Mouse (Mus musculus) small intestine, adult 2 months (tissue): ENCODE data around the gene Hnrnpab. TPM values are rescaled to one million over a fixed set of nuclear protein-coding genes. Genes with fewer than 3 reads are reported as not detected.

Experiments
- H3K27ac ChIP-seq: fragments of 200-500 bp; 2 replicates; pipeline ENCODE4 v1.5.1; 2012; ENCODE audit warnings: low read depth, low read length, control low read depth, inconsistent platforms; ENCODE audit not compliant: insufficient read depth
- H3K27me3 ChIP-seq: fragments of 200-500 bp; 2 replicates; pipeline ENCODE4 v1.6.1; 2012; ENCODE audit warnings: mild to moderate bottlenecking, moderate library complexity, low read length, inconsistent platforms; ENCODE audit not compliant: control insufficient read depth, insufficient read depth
- H3K36me3 ChIP-seq: fragments of 200-500 bp; 2 replicates; pipeline ENCODE4 v1.6.1; 2012; ENCODE audit warnings: mild to moderate bottlenecking, low read length, control low read depth, inconsistent platforms; ENCODE audit not compliant: control insufficient read depth, insufficient read depth
- H3K4me1 ChIP-seq: fragments of 200-500 bp; 2 replicates; pipeline ENCODE4 v1.6.1; 2012; ENCODE audit warnings: low read length, inconsistent platforms, mixed read lengths; ENCODE audit not compliant: control insufficient read depth, insufficient read depth, insufficient read length
- H3K4me3 ChIP-seq: fragments of 200-500 bp; 2 replicates; pipeline ENCODE4 v1.5.1; 2012; ENCODE audit warnings: low read depth, mild to moderate bottlenecking, control low read depth, inconsistent platforms, low read length, moderate library complexity
- CTCF ChIP-seq: fragments of 200-500 bp; IDR thresholded peaks from 2 replicates; pipeline ENCODE4 v1.5.1; 2012; ENCODE audit warnings: low read depth, mild to moderate bottlenecking, control low read depth, inconsistent platforms, low read length, moderate library complexity, mixed read lengths; ENCODE audit not compliant: insufficient replicate concordance, insufficient read length; ENCODE audit errors: extremely low read depth
- POLR2A ChIP-seq: fragments of 200-500 bp; IDR thresholded peaks from 2 replicates; pipeline ENCODE4 v1.6.1; 2012; ENCODE audit warnings: low read depth, mild to moderate bottlenecking, control low read depth, inconsistent platforms, low read length, moderate library complexity
- WGBS: fragments of 180-500 bp; shearing (Covaris S2); methylation state at CpG from one replicate; pipeline ENCODE4 v1.1.7; 2018; 5-methylcytosine and 5-hydroxymethylcytosine counted together
- polyA plus RNA-seq: library from polyadenylated mRNA; depleted of rRNA; stranded (reverse); fragments of >200 nt; gene quantifications from 2 replicates; pipeline ENCODE4 v1.2.3, GENCODE M21; 2012

Hnrnpab gene
- polyA plus RNA-seq, 1 experiment = 428 TPM

DNA sequence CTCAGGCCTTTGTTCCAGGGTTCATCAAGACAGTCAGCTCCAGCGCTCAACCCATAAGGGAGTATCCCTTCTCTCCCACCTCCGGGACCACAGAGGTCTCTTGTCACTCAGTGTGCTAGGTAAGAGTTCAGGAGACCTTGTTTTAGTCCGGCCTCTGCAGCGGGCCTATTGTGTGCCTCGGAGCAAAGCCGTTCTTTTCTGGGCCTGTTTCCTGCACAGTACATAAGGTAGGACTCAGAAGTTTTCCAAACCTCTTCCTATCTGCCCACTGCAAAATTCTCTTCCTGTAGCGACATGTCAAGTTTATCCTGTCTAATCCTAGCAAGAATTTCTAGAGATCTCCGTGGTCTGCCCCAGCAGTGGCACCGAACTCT, 22.6 kb downstream of the Hnrnpab start:
- Histone ChIP-seq H3K27me3 (no peaks in the 10 kb centered on the region), H3K36me3 (peaks cover 13% of the 10 kb centered on the region), H3K4me1 (peaks cover 16% of the 10 kb centered on the region), H3K27ac (peak overlapping the region; percentile 91), H3K4me3 (peak overlapping the region; percentile 73)
- TF ChIP-seq POLR2A (no peak), CTCF (no peak)
- WGBS = 11% methylated on average over 9 of the region's 9 CpGs

DNA sequence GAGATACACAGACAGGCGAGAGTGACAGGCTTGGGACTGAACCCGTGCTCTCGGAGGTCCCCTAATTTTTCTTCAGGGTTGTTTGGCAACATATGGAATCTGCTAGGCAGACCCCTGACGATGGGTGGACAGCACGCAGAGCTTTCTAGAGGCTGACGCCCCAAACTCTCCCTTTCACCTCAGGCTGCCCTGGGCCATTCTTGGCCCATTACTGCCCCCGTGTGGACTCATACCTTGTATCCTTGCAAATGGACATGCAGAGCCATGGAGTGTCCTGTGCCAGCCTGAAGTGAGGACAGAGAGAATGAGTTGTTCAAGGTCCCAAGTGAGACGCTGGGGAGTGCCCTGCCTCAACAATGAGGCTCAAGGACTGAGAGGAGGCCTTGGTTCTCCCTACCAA, 23.9 kb downstream of the Hnrnpab start:
- peaks cover 6% of the 10 kb centered on the region for H3K36me3 ChIP-seq

DNA sequence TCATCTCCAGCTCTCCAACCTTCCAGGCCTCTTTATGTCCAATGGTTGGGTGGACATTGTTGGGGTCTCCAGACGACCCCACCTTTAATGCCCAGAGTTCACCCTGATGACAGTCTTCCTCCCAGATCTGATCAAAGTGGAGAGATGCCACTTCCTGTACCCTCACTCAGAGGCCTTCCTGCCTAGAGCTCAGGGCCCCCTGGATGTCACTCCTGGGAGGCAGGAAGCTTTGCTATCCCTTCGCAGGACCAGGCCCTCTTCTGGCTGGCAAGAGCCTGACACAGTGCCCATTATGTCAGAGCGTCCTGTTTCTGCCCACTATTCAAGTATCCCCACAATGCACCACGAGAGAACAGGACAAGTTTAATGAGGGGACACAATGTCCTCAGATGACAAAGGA, 27.6 kb downstream of the Hnrnpab start:
- TF ChIP-seq CTCF = no peak
- no peak for TF ChIP-seq POLR2A
- H3K27ac ChIP-seq = no peak overlapping the region
- H3K36me3 ChIP-seq = no peaks in the 10 kb centered on the region
- H3K4me1 ChIP-seq = peaks cover 9% of the 10 kb centered on the region
- no peak overlapping the region for H3K4me3 ChIP-seq
- 69% methylated on average over 4 of the region's 4 CpGs for WGBS
- H3K27me3 ChIP-seq = no peaks in the 10 kb centered on the region

More for the DNA sequence above, 23.9 kb downstream of the Hnrnpab start:
- TF ChIP-seq CTCF = peak; percentile 80; the same call in 1 of the 2 replicates
- no peak for TF ChIP-seq POLR2A
- Histone ChIP-seq H3K4me3 (no peak overlapping the region), H3K27me3 (no peaks in the 10 kb centered on the region), H3K27ac (no peak overlapping the region), H3K4me1 (peaks cover 16% of the 10 kb centered on the region)
- WGBS = 45% methylated on average over 8 of the region's 8 CpGs

GRCm38 (mm10) chr11:51577587-51577986, 29.1 kb downstream of the Hnrnpab start:
- no peaks in the 10 kb centered on the region for H3K4me1 ChIP-seq
- TF ChIP-seq CTCF = no peak
- TF ChIP-seq POLR2A = no peak
- H3K36me3 ChIP-seq = no peaks in the 10 kb centered on the region
- H3K27ac ChIP-seq = no peak overlapping the region
- H3K27me3 ChIP-seq = no peaks in the 10 kb centered on the region
- no peak overlapping the region for H3K4me3 ChIP-seq
- 68% methylated on average over 7 of the region's 7 CpGs for WGBS

GRCm38 (mm10) chr11:51576454-51576853, 30.2 kb downstream of the Hnrnpab start:
- no peaks in the 10 kb centered on the region for H3K27me3 ChIP-seq
- H3K4me1 ChIP-seq = no peaks in the 10 kb centered on the region
- TF ChIP-seq CTCF (no peak), POLR2A (no peak)
- H3K36me3 ChIP-seq = no peaks in the 10 kb centered on the region
- no peak overlapping the region for H3K27ac ChIP-seq
- 86% methylated on average over 4 of the region's 4 CpGs for WGBS
- H3K4me3 ChIP-seq = no peak overlapping the region

GRCm38 (mm10) chr11:51568801-51569200, 37.8 kb downstream of the Hnrnpab start:
- H3K27me3 ChIP-seq = no peaks in the 10 kb centered on the region
- H3K36me3 ChIP-seq = no peaks in the 10 kb centered on the region
- H3K27ac ChIP-seq = no peak overlapping the region
- WGBS = 73% methylated on average over 4 of the region's 4 CpGs
- TF ChIP-seq POLR2A = no peak
- no peak for TF ChIP-seq CTCF
- no peaks in the 10 kb centered on the region for H3K4me1 ChIP-seq
- no peak overlapping the region for H3K4me3 ChIP-seq

GRCm38 (mm10) chr11:51565951-51566350, 40.7 kb downstream of the Hnrnpab start:
- H3K27me3 ChIP-seq = no peaks in the 10 kb centered on the region
- 92% methylated on average over 6 of the region's 6 CpGs for WGBS
- H3K36me3 ChIP-seq = no peaks in the 10 kb centered on the region
- no peak overlapping the region for H3K27ac ChIP-seq
- no peak overlapping the region for H3K4me3 ChIP-seq
- TF ChIP-seq CTCF = 0 out of 2 replicates have a peak, but pooled peaks have one; percentile 21
- no peak for TF ChIP-seq POLR2A
- no peaks in the 10 kb centered on the region for H3K4me1 ChIP-seq
